Mouse (Mus musculus) ES-E14 (cell line): ENCODE measurements at regions not wholly inside any gene's neighbourhood (a gene's known extent, or its start where the extent isn't known, plus 50 kb on each side); places are given as distances from the start of the nearest gene placed in this dataset.

ENCODE experiments used
- DNase-seq: peaks from one replicate; pipeline ENCODE4 v3.0.0-alpha.2; 2013; ENCODE audit warnings: low read depth, low spot score
- H3K27ac ChIP-seq: 2 replicates; pipeline ENCODE4 v1.5.1; 2012; ENCODE audit warnings: low read depth, mild to moderate bottlenecking, low read length, moderate library complexity, mixed read lengths; ENCODE audit not compliant: poor library complexity, insufficient read depth, severe bottlenecking
- H3K36me3 ChIP-seq: 2 replicates; pipeline ENCODE4 v1.6.1; 2012; ENCODE audit warnings: mild to moderate bottlenecking, low read length, moderate library complexity, mixed read lengths; ENCODE audit not compliant: control insufficient read depth, poor library complexity, insufficient read depth, severe bottlenecking
- H3K4me1 ChIP-seq, 2 experiments: fragments of 150-350 bp in 1 of 2; sonication (generic) in 1 of 2; 2 replicates each; pipeline ENCODE4 v1.6.1; 2012; ENCODE audit warnings: low read length in 2 of 2, mild to moderate bottlenecking in 1 of 2, mixed read lengths in 1 of 2; ENCODE audit not compliant: control insufficient read depth in 2 of 2, insufficient read depth in 2 of 2, poor library complexity in 1 of 2
- H3K4me3 ChIP-seq, 2 experiments: fragments of 150-350 bp in 1 of 2; sonication (generic) in 1 of 2; 2 replicates each; pipeline ENCODE4 v1.5.1; 2012; ENCODE audit warnings: low read length in 2 of 2, low read depth in 1 of 2, mild to moderate bottlenecking in 1 of 2, mixed read lengths in 1 of 2; ENCODE audit not compliant: insufficient read depth in 1 of 2, poor library complexity in 1 of 2, severe bottlenecking in 1 of 2
- H3K9ac ChIP-seq: 2 replicates; pipeline ENCODE4 v1.6.1; 2012; ENCODE audit warnings: low read depth, mild to moderate bottlenecking, low read length, mixed read lengths; ENCODE audit not compliant: poor library complexity, insufficient read depth, severe bottlenecking
- H3K9me3 ChIP-seq: fragments of 150-350 bp; sonication (generic); 2 replicates; pipeline ENCODE4 v1.6.1; 2012; ENCODE audit warnings: low read depth, mild to moderate bottlenecking, low read length; ENCODE audit not compliant: control insufficient read depth, insufficient read depth
- CHD2 ChIP-seq: IDR thresholded peaks from 2 replicates; pipeline ENCODE4 v1.6.1; 2014; ENCODE audit warnings: mild to moderate bottlenecking, low read depth, low read length, inconsistent platforms
- HCFC1 ChIP-seq: IDR thresholded peaks from 2 replicates; pipeline ENCODE4 v1.6.1; 2012; ENCODE audit warnings: low read length, inconsistent platforms, borderline replicate concordance; ENCODE audit not compliant: insufficient read depth
- MAFK ChIP-seq: IDR thresholded peaks from 2 replicates; pipeline ENCODE4 v1.6.1; 2014; ENCODE audit warnings: mild to moderate bottlenecking, low read depth, low read length, inconsistent platforms; ENCODE audit not compliant: insufficient read depth
- ZC3H11A ChIP-seq: IDR thresholded peaks from 2 replicates; pipeline ENCODE4 v1.6.1; 2012; ENCODE audit warnings: low read depth, mild to moderate bottlenecking, inconsistent platforms, low read length, borderline replicate concordance
- ZNF384 ChIP-seq: IDR thresholded peaks from 2 replicates; pipeline ENCODE4 v1.6.1; 2012; ENCODE audit warnings: low read depth, low read length, inconsistent platforms
- in situ Hi-C, 2 experiments: fragments of 600-800 bp; cut with MboI; formaldehyde crosslinking; loops; one replicate each; pipeline ENCODE4 v1.15.1; 2025; ENCODE audit warnings: low sequenced_read_pairs in 2 of 2, inconsistent platforms in 1 of 2; ENCODE audit not compliant: unreplicated experiment in 2 of 2

- no peak overlapping the region for H3K9ac ChIP-seq
- no peaks in the 10 kb centered on the region for H3K9me3 ChIP-seq
- H3K27ac ChIP-seq: no peak overlapping the region
- TF ChIP-seq ZNF384 (no peak), ZC3H11A (no peak), HCFC1 (no peak), MAFK (no peak), CHD2 (no peak)
- DNase-seq: no peak
- in situ Hi-C loops: no loop called here
- no peaks in the 10 kb centered on the region for H3K36me3 ChIP-seq
- H3K4me1 ChIP-seq: peaks cover 4 to 9% of the 10 kb centered on the region in 2 experiments; a peak in 1 of 4 replicates
- H3K4me3 ChIP-seq: no peak overlapping the region
Observed at GRCm38 (mm10) chr13:99090361-99090760, 94.3 kb upstream of the Zfp366 start.

- H3K9me3 ChIP-seq: no peaks in the 10 kb centered on the region
- H3K36me3 ChIP-seq: no peaks in the 10 kb centered on the region
- peaks cover 4 to 9% of the 10 kb centered on the region in 2 experiments; a peak in 1 of 4 replicates for H3K4me1 ChIP-seq
- no peak overlapping the region for H3K9ac ChIP-seq
- H3K4me3 ChIP-seq: no peak overlapping the region
- TF ChIP-seq CHD2 (no peak), ZC3H11A (no peak)
- no peak overlapping the region for H3K27ac ChIP-seq
- in situ Hi-C loops: no loop called here
- DNase-seq: no peak
Observed at GRCm38 (mm10) chr13:99088285-99088684, 96.3 kb upstream of the Zfp366 start.

- in situ Hi-C loops: no loop called here
- TF ChIP-seq ZNF384: no peak
- no peak for TF ChIP-seq CHD2
- no peak for TF ChIP-seq ZC3H11A
- no peak for TF ChIP-seq MAFK
- no peak for TF ChIP-seq HCFC1
- H3K27ac ChIP-seq: no peak overlapping the region
- no peak overlapping the region for H3K9ac ChIP-seq
- H3K9me3 ChIP-seq: no peaks in the 10 kb centered on the region
- DNase-seq: no peak
- H3K36me3 ChIP-seq: no peaks in the 10 kb centered on the region
- H3K4me1 ChIP-seq: no peaks in the 10 kb centered on the region
- H3K4me3 ChIP-seq: no peak overlapping the region
Observed at GRCm38 (mm10) chr13:99079331-99079761, 95.0 kb upstream of the 1700024P04Rik start.

DNA sequence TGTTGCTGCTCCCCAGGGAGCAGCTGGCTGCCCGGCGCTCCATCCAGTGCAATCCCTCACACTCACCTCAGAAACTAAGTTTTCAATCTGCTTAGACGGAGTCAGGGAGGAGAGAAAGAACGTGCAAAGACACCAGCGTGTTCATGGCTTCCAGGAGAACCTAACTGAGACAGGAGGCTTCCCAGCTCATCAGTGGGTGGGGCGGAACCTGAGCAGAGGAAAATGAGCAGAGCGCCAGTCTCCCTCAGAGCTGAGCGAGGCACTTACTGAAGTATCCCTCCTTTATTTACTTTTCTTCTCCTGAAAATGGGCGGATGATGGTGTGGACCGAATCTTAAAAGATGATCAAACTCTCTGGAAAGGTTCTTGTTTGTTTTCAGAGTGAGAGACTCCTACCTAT is 94.3 kb upstream of the 1700024P04Rik start:
- Histone ChIP-seq H3K36me3 (no peaks in the 10 kb centered on the region), H3K4me1 (no peaks in the 10 kb centered on the region), H3K9me3 (no peaks in the 10 kb centered on the region), H3K9ac (no peak overlapping the region), H3K4me3 (no peak overlapping the region), H3K27ac (no peak overlapping the region)
- TF ChIP-seq MAFK: no peak
- TF ChIP-seq ZC3H11A: no peak
- no peak for TF ChIP-seq HCFC1
- TF ChIP-seq ZNF384: no peak
- in situ Hi-C loops: no loop called here
- no peak for DNase-seq

DNA sequence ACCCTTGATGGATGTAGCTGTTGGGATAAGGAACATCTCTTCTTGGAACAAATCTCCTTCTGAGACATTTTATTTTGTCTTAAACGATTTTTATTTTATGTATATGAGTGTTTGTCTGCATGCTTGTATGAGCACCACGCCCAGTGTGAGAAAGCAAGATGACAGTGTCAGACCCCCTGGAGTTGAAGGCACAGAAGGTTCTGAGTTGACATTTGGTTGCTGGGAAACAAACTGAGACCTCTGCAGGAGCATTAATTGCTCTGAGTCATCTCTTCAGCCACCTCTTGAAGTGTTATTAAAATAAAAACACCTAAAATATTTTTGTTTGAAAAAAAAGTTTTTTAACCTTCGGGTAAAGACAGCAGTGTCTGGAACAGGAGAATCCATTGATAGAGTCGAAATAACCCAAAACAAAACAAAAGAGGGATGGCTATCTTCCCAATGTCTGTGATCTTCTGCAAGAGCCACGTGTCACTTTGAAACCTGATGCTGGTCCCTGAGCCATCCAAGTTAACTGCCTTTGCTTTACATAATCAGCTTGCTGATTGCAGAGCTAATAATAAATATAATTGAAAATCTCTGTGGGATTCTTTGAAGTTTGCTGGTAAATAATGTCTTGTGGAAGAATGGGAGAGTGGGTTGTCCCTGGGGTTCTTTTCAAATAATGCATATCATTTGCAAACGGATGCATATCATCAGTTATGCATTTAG is 92.8 kb upstream of the 1700024P04Rik start:
- in situ Hi-C loops: no loop called here
- Histone ChIP-seq H3K36me3 (no peaks in the 10 kb centered on the region), H3K9me3 (no peaks in the 10 kb centered on the region), H3K4me1 (no peaks in the 10 kb centered on the region), H3K27ac (no peak overlapping the region), H3K4me3 (no peak overlapping the region), H3K9ac (no peak overlapping the region)
- no peak for DNase-seq
- TF ChIP-seq ZNF384: no peak
- no peak for TF ChIP-seq MAFK
- TF ChIP-seq ZC3H11A: no peak
- TF ChIP-seq CHD2: no peak
- no peak for TF ChIP-seq HCFC1
